Mouse (Mus musculus) stomach, postnatal 0 days (tissue): ENCODE measurements at regions not wholly inside any gene's neighbourhood (a gene's known extent, or its start where the extent isn't known, plus 50 kb on each side); places are given as distances from the start of the nearest gene placed in this dataset.

Experiments used
- ATAC-seq: fragments of 200-750 bp; cut with Nextera tagmentation; 2 replicates; pipeline ENCODE4 v1.8.0; 2017; ENCODE audit not compliant: low FRiP score, low TSS enrichment
- DNase-seq: peaks from one replicate; pipeline ENCODE4 v3.0.0-alpha.2; 2016; ENCODE audit warnings: low spot score
- H3K27ac ChIP-seq: fragments of 300-500 bp; sonication (generic); replicated peaks from 2 replicates; pipeline ENCODE4 v1.5.1; 2014; ENCODE audit warnings: mild to moderate bottlenecking, control low read depth
- H3K27me3 ChIP-seq: fragments of 300-500 bp; sonication (generic); 2 replicates; pipeline ENCODE4 v1.6.1; 2014; ENCODE audit warnings: low read length; ENCODE audit not compliant: control insufficient read depth, insufficient read depth
- H3K36me3 ChIP-seq: fragments of 300-500 bp; sonication (generic); 2 replicates; pipeline ENCODE4 v1.6.1; 2014; ENCODE audit warnings: low read length, mixed read lengths; ENCODE audit not compliant: control insufficient read depth, insufficient read depth
- H3K4me1 ChIP-seq: fragments of 300-500 bp; sonication (generic); replicated peaks from 2 replicates; pipeline ENCODE4 v1.6.1; 2014; ENCODE audit warnings: antibody characterized with exemption; ENCODE audit not compliant: control insufficient read depth, insufficient read depth
- H3K4me2 ChIP-seq: fragments of 300-500 bp; sonication (generic); replicated peaks from 2 replicates; pipeline ENCODE4 v1.6.1; 2014; ENCODE audit warnings: low read depth, mild to moderate bottlenecking, control low read depth, moderate library complexity
- H3K4me3 ChIP-seq: fragments of 300-500 bp; sonication (generic); 2 replicates; pipeline ENCODE4 v1.5.1; 2014; ENCODE audit warnings: low read depth, low read length, control low read depth
- H3K9ac ChIP-seq: fragments of 300-500 bp; sonication (generic); 2 replicates; pipeline ENCODE4 v1.6.1; 2014; ENCODE audit warnings: mild to moderate bottlenecking, low read length, control low read depth, mixed read lengths
- H3K9me3 ChIP-seq: fragments of 300-500 bp; sonication (generic); 2 replicates; pipeline ENCODE4 v1.6.1; 2016; ENCODE audit warnings: low read length; ENCODE audit not compliant: control insufficient read depth
- CTCF ChIP-seq: IDR thresholded peaks from 2 replicates; pipeline ENCODE4 v1.5.1; 2016; ENCODE audit warnings: antibody characterized with exemption, low read depth, mild to moderate bottlenecking, moderate library complexity
- EP300 ChIP-seq: optimal IDR thresholded peaks from 2 replicates; pipeline ENCODE3; 2016; ENCODE audit warnings: antibody characterized with exemption
- WGBS: fragments of 180-500 bp; shearing (Covaris S2); extraction: QIAGEN DNeasy Blood & Tissue Kit; methylation state at CpG from one replicate; pipeline ENCODE4 v1.1.7; 2014; 5-methylcytosine and 5-hydroxymethylcytosine counted together

- Histone ChIP-seq H3K9me3 (no peaks in the 10 kb centered on the region), H3K27me3 (no peaks in the 10 kb centered on the region), H3K4me3 (no peak overlapping the region), H3K9ac (no peak overlapping the region), H3K27ac (no peak overlapping the region), H3K4me2 (no peak overlapping the region), H3K4me1 (no peaks in the 10 kb centered on the region), H3K36me3 (no peaks in the 10 kb centered on the region)
- TF ChIP-seq CTCF (no peak), EP300 (no peak)
- ATAC-seq (no peak), DNase-seq (no peak)
- 78% methylated on average over 4 of the region's 4 CpGs for WGBS
These were observed 121.0 kb upstream of the Slitrk5 start for GRCm38 (mm10) chr14:111553891-111554290.

GRCm38 (mm10) chr14:111569331-111569839 is 105.5 kb upstream of the Slitrk5 start:
- Histone ChIP-seq H3K9ac (no peak overlapping the region), H3K4me2 (no peak overlapping the region), H3K27me3 (no peaks in the 10 kb centered on the region), H3K4me3 (no peak overlapping the region), H3K36me3 (no peaks in the 10 kb centered on the region), H3K4me1 (no peaks in the 10 kb centered on the region), H3K27ac (no peak overlapping the region), H3K9me3 (no peaks in the 10 kb centered on the region)
- ATAC-seq (no peak), DNase-seq (no peak)
- TF ChIP-seq CTCF = no peak
- no peak for TF ChIP-seq EP300

GRCm38 (mm10) chr14:111577470-111577869 is 97.4 kb upstream of the Slitrk5 start:
- ATAC-seq (no peak), DNase-seq (no peak)
- H3K36me3 ChIP-seq = no peaks in the 10 kb centered on the region
- no peaks in the 10 kb centered on the region for H3K9me3 ChIP-seq
- H3K4me2 ChIP-seq = no peak overlapping the region
- no peak overlapping the region for H3K9ac ChIP-seq
- TF ChIP-seq CTCF = no peak
- TF ChIP-seq EP300 = no peak
- H3K4me1 ChIP-seq = no peaks in the 10 kb centered on the region
- H3K27ac ChIP-seq = no peak overlapping the region
- H3K27me3 ChIP-seq = no peaks in the 10 kb centered on the region
- no peak overlapping the region for H3K4me3 ChIP-seq

- no peak for DNase-seq
These were observed 91.8 kb upstream of the Slitrk5 start for GRCm38 (mm10) chr14:111583076-111583475.

GRCm38 (mm10) chr14:111616824-111617223 is 58.1 kb upstream of the Slitrk5 start:
- DNase-seq (no peak), ATAC-seq (no peak)
- Histone ChIP-seq H3K36me3 (no peaks in the 10 kb centered on the region), H3K4me2 (no peak overlapping the region), H3K9me3 (no peaks in the 10 kb centered on the region), H3K27me3 (no peaks in the 10 kb centered on the region), H3K4me3 (no peak overlapping the region), H3K9ac (no peak overlapping the region), H3K27ac (no peak overlapping the region), H3K4me1 (no peaks in the 10 kb centered on the region)
- TF ChIP-seq CTCF (no peak), EP300 (no peak)
- 43% methylated on average over 1 of the region's 1 CpGs for WGBS

More at GRCm38 (mm10) chr14:111583076-111583475, 91.8 kb upstream of the Slitrk5 start:
- no peak for ATAC-seq
- TF ChIP-seq CTCF (peak; percentile 52), EP300 (no peak)
- no peak overlapping the region for H3K9ac ChIP-seq
- no peak overlapping the region for H3K4me2 ChIP-seq
- no peaks in the 10 kb centered on the region for H3K4me1 ChIP-seq
- H3K27me3 ChIP-seq = no peaks in the 10 kb centered on the region
- H3K27ac ChIP-seq = no peak overlapping the region
- 73% methylated on average over 6 of the region's 6 CpGs for WGBS
- no peaks in the 10 kb centered on the region for H3K9me3 ChIP-seq
- no peak overlapping the region for H3K4me3 ChIP-seq
- no peaks in the 10 kb centered on the region for H3K36me3 ChIP-seq

GRCm38 (mm10) chr14:111620821-111621220 is 54.1 kb upstream of the Slitrk5 start:
- WGBS = 65% methylated on average over 2 of the region's 2 CpGs

More at GRCm38 (mm10) chr14:111620821-111621220, 54.1 kb upstream of the Slitrk5 start:
- H3K4me1 ChIP-seq = no peaks in the 10 kb centered on the region
- H3K9ac ChIP-seq = no peak overlapping the region
- H3K36me3 ChIP-seq = no peaks in the 10 kb centered on the region
- H3K4me2 ChIP-seq = no peak overlapping the region
- no peaks in the 10 kb centered on the region for H3K9me3 ChIP-seq
- no peak overlapping the region for H3K4me3 ChIP-seq
- H3K27ac ChIP-seq = no peak overlapping the region
- H3K27me3 ChIP-seq = no peaks in the 10 kb centered on the region
- no peak for ATAC-seq
- DNase-seq = no peak
- TF ChIP-seq EP300 (no peak), CTCF (no peak)
